Mouse (Mus musculus) naive thymus-derived CD4-positive, alpha-beta T cell, adult 5 months (primary cell): ENCODE results near the gene Cep55. TPM values are rescaled to one million over a fixed set of nuclear protein-coding genes. Genes with fewer than 3 reads are reported as not detected.

Source experiments
- polyA plus RNA-seq: library from polyadenylated mRNA; unstranded; fragments of 100-300 nt; shearing (Covaris generic); gene quantifications from one replicate; pipeline ENCODE4 v1.2.1, GENCODE M21; 2017

Gene Cep55
- polyA plus RNA-seq = 0.67 TPM

GRCm38 (mm10) chr19:38054720-38055192, at the start of gene Cep55:
Gene Cep55, plus strand, starts transcription at chr19:38055011.

GRCm38 (mm10) chr19:38043281-38043981, 11.4 kb upstream of the Cep55 start, which contains the start of gene Myof:
Gene Myof, minus strand, starts transcription at chr19:38043577.

GRCm38 (mm10) chr19:38096858-38097758, 42.3 kb downstream of the Cep55 start, which contains the start of gene Ffar4:
Gene Ffar4, plus strand, starts transcription at chr19:38097071.

Other genes with a start within 250 kb of the Cep55 start
- gene Myof, start 11.4 kb upstream of the Cep55 start, polyA plus RNA-seq = not detected
- not detected for gene Ffar4, start 42.1 kb downstream of the Cep55 start, polyA plus RNA-seq
- gene Rbp4, start 70.3 kb downstream of the Cep55 start, polyA plus RNA-seq = not detected
- gene Pde6c, start 77.8 kb downstream of the Cep55 start, polyA plus RNA-seq = not detected
- 21.9 TPM for gene Fra10ac1, start 169.1 kb downstream of the Cep55 start, polyA plus RNA-seq
- not detected for gene Lgi1, start 209.5 kb downstream of the Cep55 start, polyA plus RNA-seq